Mouse (Mus musculus): ENCODE data around the gene Dgkh.

DNA sequence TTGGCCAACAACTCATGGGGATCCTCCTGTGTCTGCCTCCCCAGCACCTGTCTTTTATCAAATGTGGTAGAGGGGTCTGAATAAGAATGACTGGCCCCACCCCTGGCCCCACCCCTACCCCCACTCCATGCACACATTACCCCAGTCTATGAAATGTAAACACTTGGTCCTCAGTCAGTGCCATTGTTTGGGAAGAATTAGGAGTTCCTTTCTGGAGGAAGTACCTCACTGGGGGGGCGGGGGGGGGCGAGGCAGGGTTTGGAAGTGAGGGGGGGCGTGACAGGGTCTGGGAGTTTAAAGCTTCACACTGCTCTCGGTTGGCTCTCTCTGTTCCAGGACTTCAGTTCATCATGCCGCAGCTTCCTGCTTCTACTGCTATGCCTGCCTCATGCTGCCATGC, 10.5 kb downstream of the Dgkh start:
- TF ChIP-seq CTCF (IDR thresholded peaks at IDR 0.05; ENCODE audit: low read depth) = no peak
- TF ChIP-seq EP300 (IDR thresholded peaks at IDR 0.05; ENCODE audit: low read depth) = no peak

Measured in liver, postnatal 0 days (tissue).